Mouse (Mus musculus) heart, embryonic 12.5 days (tissue): ENCODE results near the gene Herc4. TPM values are rescaled to one million over a fixed set of nuclear protein-coding genes. Genes with fewer than 3 reads are reported as not detected.

Experiments
- ATAC-seq: fragments of 200-750 bp; cut with Nextera tagmentation; 2 replicates; pipeline ENCODE4 v1.8.0; 2017; ENCODE audit warnings: moderate TSS enrichment, moderate library complexity; ENCODE audit not compliant: insufficient number of reproducible peaks, low FRiP score
- H3K27ac ChIP-seq: fragments of 300-500 bp; sonication (generic); 2 replicates; pipeline ENCODE4 v1.5.1; 2016; ENCODE audit warnings: mild to moderate bottlenecking, moderate library complexity; ENCODE audit not compliant: poor library complexity, severe bottlenecking
- H3K27me3 ChIP-seq: fragments of 300-500 bp; sonication (generic); replicated peaks from 2 replicates; pipeline ENCODE4 v1.6.1; 2016; ENCODE audit warnings: mild to moderate bottlenecking, moderate library complexity
- H3K36me3 ChIP-seq: fragments of 300-500 bp; sonication (generic); 2 replicates; pipeline ENCODE4 v1.6.1; 2016; ENCODE audit warnings: mild to moderate bottlenecking, moderate library complexity
- H3K4me1 ChIP-seq: fragments of 300-500 bp; sonication (generic); replicated peaks from 2 replicates; pipeline ENCODE4 v1.6.1; 2016; ENCODE audit warnings: mild to moderate bottlenecking
- H3K4me2 ChIP-seq: fragments of 300-500 bp; sonication (generic); 2 replicates; pipeline ENCODE4 v1.6.1; 2016; ENCODE audit warnings: mild to moderate bottlenecking, moderate library complexity
- H3K4me3 ChIP-seq: fragments of 300-500 bp; sonication (generic); 2 replicates; pipeline ENCODE4 v1.5.1; 2016; ENCODE audit warnings: mild to moderate bottlenecking
- H3K9ac ChIP-seq: fragments of 300-500 bp; sonication (generic); 2 replicates; pipeline ENCODE4 v1.6.1; 2016; ENCODE audit warnings: mild to moderate bottlenecking, moderate library complexity
- H3K9me3 ChIP-seq: fragments of 300-500 bp; sonication (generic); replicated peaks from 2 replicates; pipeline ENCODE4 v1.6.1; 2016; ENCODE audit warnings: mild to moderate bottlenecking, moderate library complexity
- WGBS: fragments of 180-500 bp; shearing (Covaris S2); methylation state at CpG from one replicate; pipeline ENCODE4 v1.1.7; 2016; 5-methylcytosine and 5-hydroxymethylcytosine counted together
- polyA plus RNA-seq: library from polyadenylated mRNA; unstranded; fragments of >200 nt; fragmentation: Nextera tagmentation; extraction: Ambion mirVana; gene quantifications from 2 replicates; pipeline ENCODE4 v1.2.1, GENCODE M21; 2016

Herc4 gene
- polyA plus RNA-seq, 1 experiment from 2014 or later: 32.1 TPM

DNA sequence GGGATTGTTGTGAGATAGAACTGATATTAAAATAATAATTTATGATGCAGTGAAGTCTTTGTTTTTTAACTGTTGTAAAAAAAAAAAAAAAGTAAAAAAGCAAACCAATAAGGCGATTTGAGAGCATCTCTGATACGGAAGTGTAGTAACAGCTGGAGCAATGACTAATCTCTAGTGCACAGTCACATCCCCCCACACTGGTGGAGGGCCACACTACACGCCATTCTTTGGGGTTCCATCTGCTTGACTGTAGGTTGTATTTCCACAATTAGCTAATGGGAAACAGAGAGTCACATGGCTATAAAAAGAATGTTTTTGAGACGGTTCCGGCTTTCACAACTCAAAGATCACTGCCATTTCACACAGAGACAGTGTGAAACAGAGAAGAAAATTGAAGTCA, 9.5 kb upstream of the Herc4 start:
- no peak for ATAC-seq

DNA sequence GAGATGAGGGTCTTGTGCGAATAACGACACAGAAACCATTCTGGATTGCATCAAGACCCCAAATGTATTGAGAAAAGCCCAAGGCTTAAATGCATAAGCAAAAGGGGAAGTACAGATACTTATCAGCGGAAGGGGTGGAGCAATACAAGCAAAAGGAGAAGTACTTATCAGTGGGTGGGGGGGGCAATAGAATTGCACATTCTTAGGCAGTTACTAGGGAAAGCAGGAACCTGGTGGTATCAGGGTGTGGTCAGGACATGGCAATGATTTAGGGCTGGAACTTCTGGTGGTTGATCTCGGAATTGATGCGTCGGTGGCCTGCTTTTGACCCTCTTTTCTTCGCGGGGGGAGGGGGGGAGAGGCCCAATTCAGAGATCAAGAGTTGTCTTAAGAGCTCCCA, 7.7 kb upstream of the Herc4 start:
- ATAC-seq: no peak

More for the DNA sequence above, 9.5 kb upstream of the Herc4 start:
- Histone ChIP-seq H3K4me3 (no peak overlapping the region), H3K9me3 (no peaks in the 10 kb centered on the region), H3K36me3 (no peaks in the 10 kb centered on the region), H3K9ac (no peak overlapping the region), H3K27ac (no peak overlapping the region), H3K4me1 (peaks cover 9% of the 10 kb centered on the region; the same call in 1 of the 2 replicates), H3K27me3 (no peaks in the 10 kb centered on the region), H3K4me2 (no peak overlapping the region)
- 81% methylated on average over 5 of the region's 5 CpGs for WGBS

DNA sequence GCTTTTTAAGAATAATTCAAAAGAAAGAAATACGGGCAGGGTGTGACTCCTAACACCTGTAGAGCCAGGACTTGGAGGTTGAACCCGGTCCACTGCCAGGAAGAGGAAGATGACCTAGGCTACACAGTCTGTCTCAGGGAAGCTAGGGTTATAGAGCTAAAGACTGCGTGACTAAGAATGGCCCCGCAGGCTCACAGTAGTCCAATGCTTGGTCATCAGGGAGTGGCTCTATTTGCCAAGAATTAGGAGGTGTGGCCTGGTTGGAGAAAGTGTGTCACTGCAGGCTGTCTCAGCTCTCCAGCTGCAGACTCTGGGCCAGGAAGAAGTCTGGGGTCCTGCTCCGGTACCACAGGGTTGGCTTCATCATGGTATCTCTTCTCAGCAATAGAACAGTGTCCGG, 6.9 kb upstream of the Herc4 start:
- H3K4me2 ChIP-seq: no peak overlapping the region
- no peak overlapping the region for H3K4me3 ChIP-seq
- 0 out of 2 replicates have a peak, but pooled peaks cover 4% of the 10 kb centered on the region for H3K27me3 ChIP-seq
- 91% methylated on average over 6 of the region's 6 CpGs for WGBS
- no peak overlapping the region for H3K9ac ChIP-seq
- no peak overlapping the region for H3K27ac ChIP-seq
- H3K36me3 ChIP-seq: no peaks in the 10 kb centered on the region
- ATAC-seq: no peak
- no peaks in the 10 kb centered on the region for H3K9me3 ChIP-seq
- no peaks in the 10 kb centered on the region for H3K4me1 ChIP-seq

More for the DNA sequence above, 7.7 kb upstream of the Herc4 start:
- no peak overlapping the region for H3K4me2 ChIP-seq
- H3K9ac ChIP-seq: no peak overlapping the region
- H3K4me3 ChIP-seq: no peak overlapping the region
- no peak overlapping the region for H3K27ac ChIP-seq
- H3K9me3 ChIP-seq: no peaks in the 10 kb centered on the region
- H3K36me3 ChIP-seq: no peaks in the 10 kb centered on the region
- H3K27me3 ChIP-seq: 0 out of 2 replicates have a peak, but pooled peaks cover 4% of the 10 kb centered on the region
- 84% methylated on average over 8 of the region's 8 CpGs for WGBS
- peaks cover 5% of the 10 kb centered on the region; the same call in 1 of the 2 replicates for H3K4me1 ChIP-seq

DNA sequence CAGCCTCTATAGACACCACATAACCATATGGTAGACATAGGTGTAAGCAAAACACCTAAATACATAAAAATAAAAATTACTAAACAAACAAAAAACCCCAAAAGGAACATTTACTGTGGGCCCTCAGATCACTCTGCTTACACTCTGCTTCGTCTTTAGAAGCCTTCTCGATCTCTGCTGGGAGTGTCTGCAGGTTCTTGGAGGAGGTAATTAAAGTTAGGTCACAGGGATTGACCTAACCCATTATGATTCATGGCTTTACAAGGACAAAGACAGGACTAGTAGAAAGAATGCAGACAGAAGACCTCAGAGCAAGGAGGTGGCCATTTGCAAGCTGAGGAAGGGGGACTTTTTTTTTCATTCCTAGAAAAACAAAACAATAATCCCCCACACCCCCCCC, 6.4 kb upstream of the Herc4 start:
- H3K36me3 ChIP-seq: no peaks in the 10 kb centered on the region
- H3K27me3 ChIP-seq: 0 out of 2 replicates have a peak, but pooled peaks cover 4% of the 10 kb centered on the region
- H3K9me3 ChIP-seq: no peaks in the 10 kb centered on the region
- H3K27ac ChIP-seq: no peak overlapping the region
- 84% methylated on average over 2 of the region's 2 CpGs for WGBS
- H3K9ac ChIP-seq: no peak overlapping the region
- no peak for ATAC-seq
- H3K4me1 ChIP-seq: no peaks in the 10 kb centered on the region
- H3K4me3 ChIP-seq: no peak overlapping the region
- no peak overlapping the region for H3K4me2 ChIP-seq

DNA sequence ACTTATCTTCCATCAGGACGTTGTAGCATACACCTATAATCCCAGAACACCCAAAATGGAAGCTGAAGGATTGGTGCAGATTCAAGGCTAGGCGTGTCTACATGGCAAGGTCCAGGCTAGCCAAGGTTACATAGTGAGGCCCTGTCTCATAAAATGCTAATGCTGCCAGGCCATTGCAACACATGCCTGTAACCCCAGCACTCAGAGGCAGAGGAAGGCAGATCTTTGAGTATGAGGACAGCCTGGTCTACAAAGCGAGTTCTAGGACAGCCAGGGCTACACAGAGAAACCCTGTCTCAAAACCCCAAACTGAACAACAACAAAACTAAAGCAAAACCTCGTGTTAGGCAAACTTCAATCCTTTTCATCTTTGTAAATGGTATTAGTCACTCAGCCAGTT, 5.5 kb upstream of the Herc4 start:
- Histone ChIP-seq H3K4me1 (peaks cover 7% of the 10 kb centered on the region), H3K9ac (no peak overlapping the region), H3K9me3 (no peaks in the 10 kb centered on the region), H3K27me3 (0 out of 2 replicates have a peak, but pooled peaks cover 4% of the 10 kb centered on the region), H3K36me3 (no peaks in the 10 kb centered on the region), H3K27ac (no peak overlapping the region), H3K4me3 (no peak overlapping the region), H3K4me2 (no peak overlapping the region)
- 69% methylated on average over 4 of the region's 4 CpGs for WGBS
- no peak for ATAC-seq

DNA sequence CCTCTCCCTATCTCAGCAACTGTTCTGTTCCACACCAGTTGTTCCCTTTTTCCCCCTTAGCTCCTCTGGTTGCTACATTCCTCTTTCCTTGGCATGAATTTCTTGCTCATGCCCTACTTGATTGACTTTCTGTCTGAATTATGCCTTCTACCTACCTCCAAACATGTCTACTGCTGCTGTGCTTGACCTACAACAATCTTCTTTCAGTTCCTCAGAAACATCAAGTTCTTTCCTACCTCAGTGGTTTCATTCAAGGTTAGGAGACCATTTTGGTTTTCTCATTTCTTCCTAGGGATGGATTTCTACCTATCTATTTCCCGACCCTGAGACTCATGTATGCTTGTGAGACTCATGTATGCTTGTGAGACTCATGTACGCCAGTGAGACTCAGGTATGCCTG, 3.8 kb upstream of the Herc4 start:
- H3K36me3 ChIP-seq: no peaks in the 10 kb centered on the region
- WGBS: 74% methylated on average over 2 of the region's 2 CpGs
- ATAC-seq: no peak
- H3K4me1 ChIP-seq: peaks cover 7% of the 10 kb centered on the region
- no peak overlapping the region for H3K4me3 ChIP-seq
- no peaks in the 10 kb centered on the region for H3K9me3 ChIP-seq
- no peak overlapping the region for H3K4me2 ChIP-seq
- no peak overlapping the region for H3K9ac ChIP-seq
- 0 out of 2 replicates have a peak, but pooled peaks cover 4% of the 10 kb centered on the region for H3K27me3 ChIP-seq
- H3K27ac ChIP-seq: no peak overlapping the region

GRCm38 (mm10) chr10:63240868-63241271, 2.7 kb upstream of the Herc4 start:
- peaks cover 4% of the 10 kb centered on the region for H3K36me3 ChIP-seq
- no peak overlapping the region for H3K27ac ChIP-seq
- H3K4me1 ChIP-seq: peaks cover 10% of the 10 kb centered on the region
- H3K4me2 ChIP-seq: no peak overlapping the region
- no peaks in the 10 kb centered on the region for H3K9me3 ChIP-seq
- 61% methylated on average over 2 of the region's 2 CpGs for WGBS
- H3K27me3 ChIP-seq: 0 out of 2 replicates have a peak, but pooled peaks cover 4% of the 10 kb centered on the region
- no peak overlapping the region for H3K9ac ChIP-seq
- no peak overlapping the region for H3K4me3 ChIP-seq
- no peak for ATAC-seq

- 21% methylated on average over 12 of the region's 12 CpGs for WGBS
- Histone ChIP-seq H3K4me3 (peak overlapping the region; percentile 96), H3K36me3 (peaks cover 11% of the 10 kb centered on the region), H3K27ac (no peak overlapping the region), H3K9me3 (no peaks in the 10 kb centered on the region), H3K4me2 (peak overlapping the region; percentile 65), H3K9ac (peak overlapping the region; percentile 47), H3K4me1 (peaks cover 12% of the 10 kb centered on the region), H3K27me3 (0 out of 2 replicates have a peak, but pooled peaks cover 4% of the 10 kb centered on the region)
- no peak for ATAC-seq
These were observed 693 bp upstream of the Herc4 start for GRCm38 (mm10) chr10:63242798-63243435.

DNA sequence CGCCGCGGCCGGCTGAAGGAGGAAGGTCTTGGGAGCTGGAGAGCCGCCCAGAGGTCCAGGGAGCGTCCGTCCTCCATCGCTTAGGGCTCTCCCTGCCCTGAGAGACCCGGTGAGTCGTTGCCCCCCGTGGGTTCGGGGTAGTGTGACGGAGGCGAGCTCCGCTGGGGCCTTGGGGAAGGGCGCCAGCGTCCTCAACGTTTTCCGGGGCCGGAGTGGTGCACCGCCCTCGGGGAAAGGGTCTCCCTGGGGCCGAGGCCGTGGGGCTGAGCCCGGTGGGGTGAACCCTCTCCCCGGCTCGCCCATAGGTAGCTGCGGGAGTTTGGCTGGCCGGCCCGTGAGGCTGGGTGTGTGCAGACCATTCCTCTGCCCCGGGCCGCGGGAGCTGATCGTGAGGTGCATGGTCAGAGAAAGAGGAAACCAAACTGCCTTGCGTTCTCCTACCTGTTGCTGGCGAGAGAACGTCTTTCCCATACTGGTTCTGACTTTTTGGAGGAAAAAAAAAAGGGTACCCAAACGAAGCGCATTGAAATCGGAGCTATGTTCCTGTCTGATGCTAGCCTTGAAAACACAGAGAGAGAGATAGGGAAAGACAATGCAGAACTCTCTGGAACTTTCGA, 553 bp downstream of the Herc4 start:
- 0 out of 2 replicates have a peak, but pooled peaks cover 4% of the 10 kb centered on the region for H3K27me3 ChIP-seq
- H3K4me2 ChIP-seq: peak overlapping the region; percentile 68
- peak overlapping the region; percentile 96 for H3K27ac ChIP-seq
- under 1% methylated on average over 41 of the region's 41 CpGs for WGBS
- peak; percentile 75 for ATAC-seq
- peak overlapping the region; percentile 96 for H3K4me3 ChIP-seq
- peak overlapping the region; percentile 97 for H3K9ac ChIP-seq
- H3K9me3 ChIP-seq: no peaks in the 10 kb centered on the region
- H3K4me1 ChIP-seq: peaks cover 12% of the 10 kb centered on the region
- peaks cover 11% of the 10 kb centered on the region for H3K36me3 ChIP-seq

- Histone ChIP-seq H3K4me1 (peaks cover 12% of the 10 kb centered on the region), H3K27me3 (no peaks in the 10 kb centered on the region), H3K27ac (peak overlapping the region; percentile 96), H3K4me2 (peak overlapping the region; percentile 68), H3K4me3 (peak overlapping the region; percentile 96), H3K36me3 (peaks cover 13% of the 10 kb centered on the region), H3K9ac (peak overlapping the region; percentile 97), H3K9me3 (no peaks in the 10 kb centered on the region)
- 14% methylated on average over 5 of the region's 5 CpGs for WGBS
- no peak for ATAC-seq
These were observed 1.1 kb downstream of the Herc4 start for GRCm38 (mm10) chr10:63244746-63245145.

- Histone ChIP-seq H3K4me3 (no peak overlapping the region), H3K27ac (no peak overlapping the region), H3K9ac (no peak overlapping the region), H3K9me3 (no peaks in the 10 kb centered on the region), H3K4me1 (peaks cover 12% of the 10 kb centered on the region), H3K27me3 (no peaks in the 10 kb centered on the region), H3K4me2 (no peak overlapping the region), H3K36me3 (peaks cover 24% of the 10 kb centered on the region)
- 95% methylated on average over 3 of the region's 3 CpGs for WGBS
- no peak for ATAC-seq
These were observed 2.2 kb downstream of the Herc4 start for GRCm38 (mm10) chr10:63245846-63246245.
